Mouse (Mus musculus): ENCODE results near the gene Bpifa1.
A peak's percentile ranks its signal among the peaks of the same experiment; 100 is the strongest.
"Not testable (repeated sequence)": the region's sequence is repeated elsewhere in the genome, so short reads cannot be mapped to it uniquely, and the experiment has no call there.

Gene Bpifa1

GRCm38 (mm10) chr2:154142580-154142979 is at the start of gene Bpifa1:
Bpifa1 (plus strand) TSS chr2:154142880.
- no peak for DNase-seq

GRCm38 (mm10) chr2:154097734-154098133 is 44.9 kb upstream of the Bpifa1 start:
- peak; percentile 16 for DNase-seq

GRCm38 (mm10) chr2:154117381-154117780 is 25.3 kb upstream of the Bpifa1 start:
- DNase-seq: no peak

GRCm38 (mm10) chr2:154130120-154130519 is 12.6 kb upstream of the Bpifa1 start, which contains the start of gene Bpifa3:
Bpifa3 (plus strand) TSS chr2:154130336.
- DNase-seq: no peak

- DNase-seq: peak; percentile 3
Measured at GRCm38 (mm10) chr2:154143735-154144134, 1.1 kb downstream of the Bpifa1 start.

GRCm38 (mm10) chr2:154147496-154147895 is 4.8 kb downstream of the Bpifa1 start:
- DNase-seq: no peak

GRCm38 (mm10) chr2:154158433-154158832 is 15.8 kb downstream of the Bpifa1 start:
- DNase-seq: peak; percentile 73

- no peak for DNase-seq
Measured at GRCm38 (mm10) chr2:154162307-154162706, 19.6 kb downstream of the Bpifa1 start, which contains the start of gene Bpifa5. Bpifa5 (plus strand) TSS chr2:154162607.

GRCm38 (mm10) chr2:154163306-154163705 is 20.6 kb downstream of the Bpifa1 start:
- DNase-seq: no peak

GRCm38 (mm10) chr2:154169172-154169571 is 26.5 kb downstream of the Bpifa1 start:
- no peak for DNase-seq

- DNase-seq: no peak
Measured at GRCm38 (mm10) chr2:154171621-154172020, 28.9 kb downstream of the Bpifa1 start.

GRCm38 (mm10) chr2:154173313-154173712 is 30.6 kb downstream of the Bpifa1 start:
- peak; percentile 54 for DNase-seq

- not testable (repeated sequence) for DNase-seq
Measured at GRCm38 (mm10) chr2:154181900-154182299, 39.2 kb downstream of the Bpifa1 start.

- not testable (repeated sequence) for DNase-seq
Measured at GRCm38 (mm10) chr2:154183061-154183460, 40.4 kb downstream of the Bpifa1 start.

GRCm38 (mm10) chr2:154185319-154185718 is 42.6 kb downstream of the Bpifa1 start:
- DNase-seq: no peak

- no peak for DNase-seq
Measured at GRCm38 (mm10) chr2:154185748-154186147, 43.1 kb downstream of the Bpifa1 start.

- DNase-seq: peak; percentile 49
Measured at GRCm38 (mm10) chr2:154187468-154187867, 44.8 kb downstream of the Bpifa1 start.

- DNase-seq: no peak
Measured at GRCm38 (mm10) chr2:154189877-154190434, 47.3 kb downstream of the Bpifa1 start.

- no peak for DNase-seq
Measured at GRCm38 (mm10) chr2:154190546-154191258, 48.0 kb downstream of the Bpifa1 start, which contains the start of gene Bpifb1. Bpifb1 (plus strand) TSS chr2:154190818.

GRCm38 (mm10) chr2:154192141-154192540 is 49.5 kb downstream of the Bpifa1 start:
- DNase-seq: no peak

GRCm38 (mm10) chr2:154193071-154193470 is 50.4 kb downstream of the Bpifa1 start:
- DNase-seq: no peak

- no peak for DNase-seq
Measured at GRCm38 (mm10) chr2:154193994-154194504, 51.4 kb downstream of the Bpifa1 start.

GRCm38 (mm10) chr2:154197036-154197435 is 54.4 kb downstream of the Bpifa1 start:
- DNase-seq: no peak

Data from retina, postnatal 1 day (tissue).